Mouse (Mus musculus): ENCODE measurements at regions not wholly inside any gene's neighbourhood (a gene's known extent, or its start where the extent isn't known, plus 50 kb on each side); places are given as distances from the start of the nearest gene placed in this dataset.

DNA sequence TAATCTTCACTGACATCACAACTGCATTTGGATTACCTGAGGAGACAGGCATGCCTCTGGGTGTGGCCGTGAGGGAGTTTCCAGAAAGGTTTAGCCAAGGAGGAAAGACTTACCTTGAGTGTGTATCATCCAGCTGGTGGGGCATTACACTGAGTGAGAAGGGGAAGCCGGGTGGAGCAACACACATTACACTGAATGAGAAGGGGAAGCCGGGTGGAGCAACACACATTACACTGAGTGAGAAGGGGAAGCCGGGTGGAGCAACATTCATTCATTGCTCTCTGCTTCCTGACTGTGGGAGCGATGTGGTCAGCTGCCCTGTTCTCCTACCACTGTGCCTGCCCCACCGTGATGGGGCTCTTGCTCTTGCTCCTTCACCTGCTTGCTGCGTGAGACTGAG is 182.3 kb downstream of the Sh3bp4 start:
- TF ChIP-seq TAL1 (IDR thresholded peaks at IDR 0.05; ENCODE audit: low read length) (no peak), EP300 (IDR thresholded peaks at IDR 0.05; ENCODE audit: low read depth in 1 of 2, low read length in 2 of 2) (no peak), NRF1 (IDR thresholded peaks at IDR 0.05; ENCODE audit: insufficient read depth, low read depth, low read length, poor library complexity, severe bottlenecking) (no peak), CTCF (IDR thresholded peaks at IDR 0.05 in 2 of 3, conservative IDR thresholded peaks at IDR 0.05 in 1 of 3; ENCODE audit: control insufficient read depth in 1 of 3, insufficient read depth in 1 of 3, low read depth in 2 of 3, low read length in 3 of 3, poor library complexity in 1 of 3, severe bottlenecking in 1 of 3) (no peak)
